Mouse (Mus musculus): ENCODE measurements at regions not wholly inside any gene's neighbourhood (a gene's known extent, or its start where the extent isn't known, plus 50 kb on each side); places are given as distances from the start of the nearest gene placed in this dataset.

- no peak overlapping the region for H3K4me3 ChIP-seq (ENCODE audit: low read depth, low read length)
- H3K36me3 ChIP-seq (ENCODE audit: control insufficient read depth, insufficient read depth) = no peaks in the 10 kb centered on the region
- ATAC-seq (ENCODE audit: low read depth) = no peak
- 61% methylated on average over 4 of the region's 4 CpGs for WGBS (ENCODE audit: insufficient replicate concordance)
- no peak overlapping the region for H3K9ac ChIP-seq (ENCODE audit: low read depth, low read length)
- H3K27me3 ChIP-seq (ENCODE audit: control insufficient read depth, insufficient read depth, low read depth, low read length) = no peaks in the 10 kb centered on the region
- no peak overlapping the region for H3K27ac ChIP-seq (ENCODE audit: low read length)
- no peaks in the 10 kb centered on the region for H3K9me3 ChIP-seq (replicated peaks; ENCODE audit: control insufficient read depth, low read length)
- H3K4me2 ChIP-seq (ENCODE audit: low read depth, low read length) = no peak overlapping the region
- H3K4me1 ChIP-seq (ENCODE audit: control insufficient read depth, low read depth, low read length) = no peaks in the 10 kb centered on the region
These were observed 330.3 kb upstream of the Tmc3 start for GRCm38 (mm10) chr7:83254411-83254810.

GRCm38 (mm10) chr7:83256236-83256784, 328.4 kb upstream of the Tmc3 start:
- Histone ChIP-seq H3K36me3 (ENCODE audit: control insufficient read depth, insufficient read depth) (no peaks in the 10 kb centered on the region), H3K4me3 (ENCODE audit: low read depth, low read length) (no peak overlapping the region), H3K9ac (ENCODE audit: low read depth, low read length) (no peak overlapping the region), H3K27me3 (ENCODE audit: control insufficient read depth, insufficient read depth, low read depth, low read length) (no peaks in the 10 kb centered on the region), H3K4me1 (ENCODE audit: control insufficient read depth, low read depth, low read length) (no peaks in the 10 kb centered on the region), H3K27ac (ENCODE audit: low read length) (no peak overlapping the region), H3K4me2 (ENCODE audit: low read depth, low read length) (no peak overlapping the region), H3K9me3 (replicated peaks; ENCODE audit: control insufficient read depth, low read length) (no peaks in the 10 kb centered on the region)
- ATAC-seq (ENCODE audit: low read depth) = no peak
- WGBS (ENCODE audit: insufficient replicate concordance) = 62% methylated on average over 6 of the region's 6 CpGs

- H3K4me1 ChIP-seq (ENCODE audit: control insufficient read depth, low read depth, low read length) = no peaks in the 10 kb centered on the region
- no peaks in the 10 kb centered on the region for H3K36me3 ChIP-seq (ENCODE audit: control insufficient read depth, insufficient read depth)
- no peak overlapping the region for H3K4me2 ChIP-seq (ENCODE audit: low read depth, low read length)
- no peak overlapping the region for H3K4me3 ChIP-seq (ENCODE audit: low read depth, low read length)
- H3K9ac ChIP-seq (ENCODE audit: low read depth, low read length) = no peak overlapping the region
- H3K27ac ChIP-seq (ENCODE audit: low read length) = no peak overlapping the region
- no peaks in the 10 kb centered on the region for H3K27me3 ChIP-seq (ENCODE audit: control insufficient read depth, insufficient read depth, low read depth, low read length)
- WGBS (ENCODE audit: insufficient replicate concordance) = 67% methylated on average over 2 of the region's 2 CpGs
- no peak for ATAC-seq (ENCODE audit: low read depth)
- no peaks in the 10 kb centered on the region for H3K9me3 ChIP-seq (replicated peaks; ENCODE audit: control insufficient read depth, low read length)
These were observed 326.3 kb upstream of the Tmc3 start for GRCm38 (mm10) chr7:83258363-83258916.

- Histone ChIP-seq H3K4me3 (ENCODE audit: low read depth, low read length) (no peak overlapping the region), H3K9me3 (replicated peaks; ENCODE audit: control insufficient read depth, low read length) (no peaks in the 10 kb centered on the region), H3K27me3 (ENCODE audit: control insufficient read depth, insufficient read depth, low read depth, low read length) (no peaks in the 10 kb centered on the region), H3K36me3 (ENCODE audit: control insufficient read depth, insufficient read depth) (no peaks in the 10 kb centered on the region), H3K4me1 (ENCODE audit: control insufficient read depth, low read depth, low read length) (no peaks in the 10 kb centered on the region), H3K9ac (ENCODE audit: low read depth, low read length) (no peak overlapping the region), H3K27ac (ENCODE audit: low read length) (no peak overlapping the region), H3K4me2 (ENCODE audit: low read depth, low read length) (no peak overlapping the region)
- no peak for ATAC-seq (ENCODE audit: low read depth)
These were observed 323.2 kb upstream of the Tmc3 start for GRCm38 (mm10) chr7:83261489-83261888.

- H3K4me3 ChIP-seq (ENCODE audit: low read depth, low read length) = no peak overlapping the region
- no peak for ATAC-seq (ENCODE audit: low read depth)
- H3K9me3 ChIP-seq (replicated peaks; ENCODE audit: control insufficient read depth, low read length) = no peaks in the 10 kb centered on the region
- H3K9ac ChIP-seq (ENCODE audit: low read depth, low read length) = no peak overlapping the region
- H3K27me3 ChIP-seq (ENCODE audit: control insufficient read depth, insufficient read depth, low read depth, low read length) = no peaks in the 10 kb centered on the region
- no peak overlapping the region for H3K27ac ChIP-seq (ENCODE audit: low read length)
- 35% methylated on average over 5 of the region's 5 CpGs for WGBS (ENCODE audit: insufficient replicate concordance)
- no peaks in the 10 kb centered on the region for H3K4me1 ChIP-seq (ENCODE audit: control insufficient read depth, low read depth, low read length)
- no peak overlapping the region for H3K4me2 ChIP-seq (ENCODE audit: low read depth, low read length)
- H3K36me3 ChIP-seq (ENCODE audit: control insufficient read depth, insufficient read depth) = no peaks in the 10 kb centered on the region
These were observed 294.6 kb upstream of the Tmc3 start for GRCm38 (mm10) chr7:83289915-83290773.

GRCm38 (mm10) chr7:83307112-83307511, 277.6 kb upstream of the Tmc3 start:
- Histone ChIP-seq H3K36me3 (ENCODE audit: control insufficient read depth, insufficient read depth) (no peaks in the 10 kb centered on the region), H3K27me3 (ENCODE audit: control insufficient read depth, insufficient read depth, low read depth, low read length) (no peaks in the 10 kb centered on the region), H3K27ac (ENCODE audit: low read length) (no peak overlapping the region), H3K4me1 (ENCODE audit: control insufficient read depth, low read depth, low read length) (no peaks in the 10 kb centered on the region), H3K4me2 (ENCODE audit: low read depth, low read length) (no peak overlapping the region), H3K4me3 (ENCODE audit: low read depth, low read length) (no peak overlapping the region), H3K9me3 (replicated peaks; ENCODE audit: control insufficient read depth, low read length) (no peaks in the 10 kb centered on the region), H3K9ac (ENCODE audit: low read depth, low read length) (no peak overlapping the region)
- 16% methylated on average over 1 of the region's 1 CpGs for WGBS (ENCODE audit: insufficient replicate concordance)
- ATAC-seq (ENCODE audit: low read depth) = no peak

GRCm38 (mm10) chr7:83312172-83312571, 272.6 kb upstream of the Tmc3 start:
- WGBS (ENCODE audit: insufficient replicate concordance) = 63% methylated on average over 4 of the region's 4 CpGs
- no peak for ATAC-seq (ENCODE audit: low read depth)
- no peaks in the 10 kb centered on the region for H3K36me3 ChIP-seq (ENCODE audit: control insufficient read depth, insufficient read depth)
- no peaks in the 10 kb centered on the region for H3K4me1 ChIP-seq (ENCODE audit: control insufficient read depth, low read depth, low read length)
- no peak overlapping the region for H3K4me2 ChIP-seq (ENCODE audit: low read depth, low read length)
- no peaks in the 10 kb centered on the region for H3K9me3 ChIP-seq (replicated peaks; ENCODE audit: control insufficient read depth, low read length)
- no peak overlapping the region for H3K4me3 ChIP-seq (ENCODE audit: low read depth, low read length)
- no peak overlapping the region for H3K27ac ChIP-seq (ENCODE audit: low read length)
- no peaks in the 10 kb centered on the region for H3K27me3 ChIP-seq (ENCODE audit: control insufficient read depth, insufficient read depth, low read depth, low read length)
- no peak overlapping the region for H3K9ac ChIP-seq (ENCODE audit: low read depth, low read length)

GRCm38 (mm10) chr7:83329809-83330412, 254.8 kb upstream of the Tmc3 start:
- H3K9ac ChIP-seq (ENCODE audit: low read depth, low read length) = no peak overlapping the region
- no peak overlapping the region for H3K4me3 ChIP-seq (ENCODE audit: low read depth, low read length)
- H3K27me3 ChIP-seq (ENCODE audit: control insufficient read depth, insufficient read depth, low read depth, low read length) = no peaks in the 10 kb centered on the region
- H3K36me3 ChIP-seq (ENCODE audit: control insufficient read depth, insufficient read depth) = no peaks in the 10 kb centered on the region
- no peaks in the 10 kb centered on the region for H3K9me3 ChIP-seq (replicated peaks; ENCODE audit: control insufficient read depth, low read length)
- no peak overlapping the region for H3K27ac ChIP-seq (ENCODE audit: low read length)
- WGBS (ENCODE audit: insufficient replicate concordance) = 61% methylated on average over 5 of the region's 5 CpGs
- H3K4me1 ChIP-seq (ENCODE audit: control insufficient read depth, low read depth, low read length) = no peaks in the 10 kb centered on the region
- ATAC-seq (ENCODE audit: low read depth) = no peak
- no peak overlapping the region for H3K4me2 ChIP-seq (ENCODE audit: low read depth, low read length)

All from liver, embryonic 16.5 days (tissue).